Mouse (Mus musculus) brain, embryonic 14.5 days (tissue): Measurements from ENCODE around the gene Thbs3.

ENCODE experiments used
- CTCF ChIP-seq: fragments of 200-500 bp; IDR thresholded peaks from 2 replicates; pipeline ENCODE4 v1.5.1; 2012; ENCODE audit warnings: inconsistent platforms, mild to moderate bottlenecking, moderate library complexity, borderline replicate concordance; ENCODE audit not compliant: insufficient read depth, insufficient read length; ENCODE audit errors: extremely low read depth
- POLR2A ChIP-seq: fragments of 200-500 bp; IDR thresholded peaks from 2 replicates; pipeline ENCODE4 v1.6.1; 2012; ENCODE audit warnings: mild to moderate bottlenecking, inconsistent platforms, borderline replicate concordance; ENCODE audit not compliant: poor library complexity, insufficient read depth, insufficient read length, severe bottlenecking; ENCODE audit errors: extremely low read depth

GRCm38 (mm10) chr3:89210162-89210561 lies 4.8 kb upstream of the Thbs3 start:
- TF ChIP-seq CTCF (no peak), POLR2A (no peak)
